Mouse (Mus musculus): ENCODE results near the gene Gprc6a.

- no peak for TF ChIP-seq CTCF (IDR thresholded peaks at IDR 0.05; ENCODE audit: borderline replicate concordance, insufficient read depth, low read depth, low read length)
- TF ChIP-seq POLR2A (IDR thresholded peaks at IDR 0.05; ENCODE audit: borderline replicate concordance, insufficient read depth, low read length) = no peak
Observed at GRCm38 (mm10) chr10:51611969-51612682, 19.1 kb downstream of the Gprc6a start.
